14 mouse cellular contexts compared by ENCODE assay signal in genomic region chr3:65460936-65461335, GRCm38 (mm10).
"Had no signal": no experiment of that assay in that cellular context is flagged by ENCODE, and none has a peak within 500 bp of the region (broad histone marks: within the 10 kb centered on the region; RNA-seq: fewer than 3 reads in every experiment).

No protein-coding gene starts in this region.

- H3K27ac ChIP-seq: midbrain, embryonic 13.5 days; midbrain, embryonic 15.5 days; neural tube, embryonic 12.5 days; stomach, embryonic 15.5 days; stomach, postnatal 0 days had no signal

- H3K4me1 ChIP-seq: midbrain, embryonic 15.5 days; stomach, embryonic 15.5 days had no signal

- DNase-seq: lung, adult 18-20 months; lung, embryonic 14.5 days; lung, postnatal 10 days; lung, postnatal 4 days; right cerebral cortex, postnatal 14 days; thymus, adult 2 months; thymus, postnatal 25 days; thymus, postnatal 4 days had no signal

- ATAC-seq: midbrain, embryonic 13.5 days; midbrain, embryonic 15.5 days had no signal

- H3K36me3 ChIP-seq: midbrain, embryonic 13.5 days; midbrain, embryonic 15.5 days; neural tube, embryonic 12.5 days; stomach, embryonic 15.5 days had no signal

- H3K4me3 ChIP-seq: midbrain, embryonic 13.5 days; midbrain, embryonic 15.5 days; neural tube, embryonic 12.5 days; stomach, embryonic 15.5 days had no signal

- H3K4me2 ChIP-seq: lung, embryonic 14.5 days; midbrain, embryonic 11.5 days; midbrain, embryonic 13.5 days; midbrain, embryonic 15.5 days; neural tube, embryonic 12.5 days; stomach, embryonic 15.5 days had no signal

- H3K9me3 ChIP-seq: midbrain, embryonic 15.5 days; neural tube, embryonic 12.5 days; stomach, embryonic 15.5 days had no signal

- H3K9ac ChIP-seq: lung, embryonic 14.5 days; midbrain, embryonic 13.5 days; midbrain, embryonic 15.5 days; neural tube, embryonic 12.5 days; stomach, embryonic 15.5 days had no signal

- H3K27me3 ChIP-seq: midbrain, embryonic 13.5 days; midbrain, embryonic 15.5 days; neural tube, embryonic 12.5 days; stomach, embryonic 15.5 days had no signal
